Mouse (Mus musculus) left cerebral cortex, postnatal 25 days (tissue): Measurements from ENCODE around the gene Cd4. TPM values are rescaled to one million over a fixed set of nuclear protein-coding genes. Genes with fewer than 3 reads are reported as not detected.

Experiments used
- DNase-seq, 2 experiments: peaks; one replicate each; pipeline ENCODE4 v3.0.0; 2022; ENCODE audit warnings: low spot score in 2 of 2, mixed read lengths in 1 of 2
- intact Hi-C: fragments of 180-260 bp; cut with DNase I; formaldehyde crosslinking; loops from one replicate; pipeline ENCODE4 v1.15.1; 2025
- total RNA-seq, 2 experiments: library from RNA; stranded (reverse); gene quantifications; 2 replicates each; pipeline ENCODE4 v1.2.3; 2021

Gene Cd4
- total RNA-seq, 2 experiments from 2014 or later = 2.8 to 8.7 TPM

GRCm38 (mm10) chr6:124828101-124828592 lies 59.9 kb downstream of the Cd4 start:
- intact Hi-C loops = no loop called here
- peak in 1 of 2 experiments; percentile 45 for DNase-seq

GRCm38 (mm10) chr6:124822049-124822448 lies 66.0 kb downstream of the Cd4 start:
- no peak for DNase-seq

GRCm38 (mm10) chr6:124820891-124821290 lies 67.1 kb downstream of the Cd4 start:
- no peak for DNase-seq
- intact Hi-C loops = no loop called here

More at GRCm38 (mm10) chr6:124822049-124822448, 66.0 kb downstream of the Cd4 start:
- intact Hi-C loops = no loop called here

GRCm38 (mm10) chr6:124817971-124818370 lies 70.0 kb downstream of the Cd4 start:
- DNase-seq = peak in 1 of 2 experiments; percentile 69
- intact Hi-C loops = no loop called here

- intact Hi-C loops = no loop called here
- DNase-seq = no peak
Measured at GRCm38 (mm10) chr6:124817563-124817962, 70.5 kb downstream of the Cd4 start.

GRCm38 (mm10) chr6:124817125-124817524 lies 70.9 kb downstream of the Cd4 start:
- intact Hi-C loops = no loop called here
- no peak for DNase-seq

GRCm38 (mm10) chr6:124816611-124817010 lies 71.4 kb downstream of the Cd4 start:
- no peak for DNase-seq
- intact Hi-C loops = no loop called here

- DNase-seq = no peak
- intact Hi-C loops = no loop called here
Measured at GRCm38 (mm10) chr6:124814858-124815774, 72.9 kb downstream of the Cd4 start.

Other genes with a start within 250 kb of the Cd4 start
- gene Lpcat3, start 225.2 kb downstream of the Cd4 start, total RNA-seq = 10 to 100 TPM; 22.4 to 31.2 TPM
- 10 to 100 TPM; 42.9 to 48.8 TPM for gene Emg1, start 176.0 kb downstream of the Cd4 start, total RNA-seq
- 100 to 1,000 TPM; 112 to 120 TPM for gene Phb2, start 175.9 kb downstream of the Cd4 start, total RNA-seq
- gene Ptpn6, start 149.5 kb downstream of the Cd4 start, total RNA-seq = 1 to 10 TPM; 3.1 to 4.5 TPM
- gene Grcc10, start 146.8 kb downstream of the Cd4 start, total RNA-seq = 100 to 1,000 TPM; 315 to 349 TPM
- not detected for gene Gm45234, start 132.2 kb downstream of the Cd4 start, total RNA-seq
- gene Atn1, start 131.7 kb downstream of the Cd4 start, total RNA-seq = 100 to 1,000 TPM; 154 to 162 TPM
- 1,000 to 10,000 TPM in 1 of 2 experiments, 100 to 1,000 TPM in 1; 999 to 1,002 TPM for gene Eno2, start 118.5 kb downstream of the Cd4 start, total RNA-seq
- 1 to 10 TPM; 1.5 to 1.9 TPM for gene Lrrc23, start 108.5 kb downstream of the Cd4 start, total RNA-seq
- 1 to 10 TPM; 4.4 to 5.2 TPM for gene Spsb2, start 79.6 kb downstream of the Cd4 start, total RNA-seq
- gene Tpi1, start 73.9 kb downstream of the Cd4 start, total RNA-seq = 100 to 1,000 TPM; 739 to 808 TPM
- 100 to 1,000 TPM; 176 to 177 TPM for gene Usp5, start 58.7 kb downstream of the Cd4 start, total RNA-seq
- gene Cdca3, start 58.7 kb downstream of the Cd4 start, total RNA-seq = 1 to 10 TPM in 1 of 2 experiments, under 1 TPM in 1; 0.50 to 1.1 TPM
- under 1 TPM in 1 of 2 experiments, not detected in 1; 0.18 TPM for gene Gnb3, start 47.9 kb downstream of the Cd4 start, total RNA-seq
- 10 to 100 TPM; 21.9 to 25.7 TPM for gene P3h3, start 30.5 kb downstream of the Cd4 start, total RNA-seq
- 100 to 1,000 TPM; 207 to 229 TPM for gene Gpr162, start 24.2 kb downstream of the Cd4 start, total RNA-seq
- gene Lag3, start 23.5 kb upstream of the Cd4 start, total RNA-seq = 1 to 10 TPM; 2.9 to 3.6 TPM
- 1,000 to 10,000 TPM in 1 of 2 experiments, 100 to 1,000 TPM in 1; 954 to 1,041 TPM for gene Ptms, start 31.9 kb upstream of the Cd4 start, total RNA-seq
- 100 to 1,000 TPM; 648 to 675 TPM for gene Mlf2, start 43.2 kb upstream of the Cd4 start, total RNA-seq
- gene Cops7a, start 77.3 kb upstream of the Cd4 start, total RNA-seq = 100 to 1,000 TPM; 149 to 163 TPM
- 100 to 1,000 TPM; 169 to 181 TPM for gene Pianp, start 108.5 kb upstream of the Cd4 start, total RNA-seq
- gene Zfp384, start 120.9 kb upstream of the Cd4 start, total RNA-seq = 10 to 100 TPM; 38.4 to 44.1 TPM
- gene Ing4, start 151.5 kb upstream of the Cd4 start, total RNA-seq = 10 to 100 TPM; 54.0 to 62.1 TPM
- gene Acrbp, start 161.5 kb upstream of the Cd4 start, total RNA-seq = 10 to 100 TPM in 1 of 2 experiments, 1 to 10 TPM in 1; 8.4 to 12.3 TPM
- under 1 TPM; 0.60 to 0.96 TPM for gene Lpar5, start 179.7 kb upstream of the Cd4 start, total RNA-seq
- 100 to 1,000 TPM; 154 to 161 TPM for gene Chd4, start 207.8 kb upstream of the Cd4 start, total RNA-seq
- gene Nop2, start 243.7 kb upstream of the Cd4 start, total RNA-seq = 10 to 100 TPM; 27.1 to 28.0 TPM